Mouse (Mus musculus) hindbrain, postnatal 0 days (tissue): ENCODE measurements around the gene Rnf216. TPM values are rescaled to one million over a fixed set of nuclear protein-coding genes. Genes with fewer than 3 reads are reported as not detected.
A peak's percentile ranks its signal among the peaks of the same experiment; 100 is the strongest.

Experiments
- ATAC-seq: fragments of 200-750 bp; cut with Nextera tagmentation; 2 replicates; pipeline ENCODE4 v1.8.0; 2017; ENCODE audit warnings: mild to moderate bottlenecking, moderate TSS enrichment, moderate library complexity
- DNase-seq: peaks from one replicate; pipeline ENCODE4 v3.0.0-alpha.2; 2015; ENCODE audit warnings: low spot score
- H3K27ac ChIP-seq: fragments of 300-500 bp; sonication (generic); 2 replicates; pipeline ENCODE4 v1.5.1; 2014; ENCODE audit warnings: mild to moderate bottlenecking
- H3K27me3 ChIP-seq: fragments of 300-500 bp; sonication (generic); 2 replicates; pipeline ENCODE4 v1.6.1; 2014; ENCODE audit warnings: low read length, mixed read lengths; ENCODE audit not compliant: insufficient read depth
- H3K36me3 ChIP-seq: fragments of 300-500 bp; sonication (generic); 2 replicates; pipeline ENCODE4 v1.6.1; 2014; ENCODE audit warnings: low read length, mixed read lengths; ENCODE audit not compliant: insufficient read depth
- H3K4me1 ChIP-seq: fragments of 300-500 bp; sonication (generic); 2 replicates; pipeline ENCODE4 v1.6.1; 2014; ENCODE audit warnings: antibody characterized with exemption, low read length, mixed read lengths; ENCODE audit not compliant: insufficient read depth
- H3K4me2 ChIP-seq: fragments of 300-500 bp; sonication (generic); 2 replicates; pipeline ENCODE4 v1.6.1; 2014; ENCODE audit warnings: low read depth, mild to moderate bottlenecking, low read length, moderate library complexity, mixed read lengths
- H3K4me3 ChIP-seq: fragments of 300-500 bp; sonication (generic); 2 replicates; pipeline ENCODE4 v1.5.1; 2014; ENCODE audit warnings: low read length
- H3K9ac ChIP-seq: fragments of 300-500 bp; sonication (generic); replicated peaks from 2 replicates; pipeline ENCODE4 v1.6.1; 2014; ENCODE audit warnings: mild to moderate bottlenecking, low read length, moderate library complexity, mixed read lengths
- H3K9me3 ChIP-seq: fragments of 300-500 bp; sonication (generic); 2 replicates; pipeline ENCODE4 v1.6.1; 2016; ENCODE audit warnings: low read length, mixed read lengths
- CTCF ChIP-seq: IDR thresholded peaks from 2 replicates; pipeline ENCODE4 v1.5.1; 2016; ENCODE audit warnings: antibody characterized with exemption, control low read depth, low read depth
- WGBS: fragments of 180-500 bp; shearing (Covaris S2); extraction: QIAGEN DNeasy Blood & Tissue Kit; methylation state at CpG from one replicate; pipeline ENCODE4 v1.1.7; 2014; 5-methylcytosine and 5-hydroxymethylcytosine counted together
- polyA plus RNA-seq: library from polyadenylated mRNA; unstranded; fragments of >200 nt; fragmentation: Nextera tagmentation; extraction: Ambion mirVana; gene quantifications from 2 replicates; pipeline ENCODE4 v1.2.1, GENCODE M21; 2015
- total RNA-seq: library from RNA; depleted of rRNA; stranded (reverse); fragments of >200 nt; gene quantifications from 2 replicates; pipeline ENCODE4 v1.2.3, GENCODE M21; 2014

The Rnf216 gene
- total and polyA plus RNA-seq, 2 experiments from 2014 or later = 25.3 to 28.0 TPM

- WGBS = 23% methylated on average over 6 of the region's 6 CpGs
- H3K9ac ChIP-seq = peak overlapping the region; percentile 98
- peaks cover 2% of the 10 kb centered on the region; the same call in 1 of the 2 replicates for H3K36me3 ChIP-seq
- DNase-seq (no peak), ATAC-seq (no peak)
- H3K27ac ChIP-seq = peak overlapping the region; percentile 97; the same call in 1 of the 2 replicates
- TF ChIP-seq CTCF = no peak
- H3K4me3 ChIP-seq = peak overlapping the region; percentile 89
- H3K9me3 ChIP-seq = no peaks in the 10 kb centered on the region
- peak overlapping the region; percentile 82 for H3K4me2 ChIP-seq
- H3K27me3 ChIP-seq = no peaks in the 10 kb centered on the region
- peaks cover 17% of the 10 kb centered on the region for H3K4me1 ChIP-seq
Observed at GRCm38 (mm10) chr5:142964650-142965049, 148.1 kb downstream of the Rnf216 start.

- H3K9me3 ChIP-seq = no peaks in the 10 kb centered on the region
- H3K9ac ChIP-seq = peak overlapping the region; percentile 98
- ATAC-seq = no peak
- DNase-seq = peak; percentile 86
- H3K4me2 ChIP-seq = peak overlapping the region; percentile 82
- WGBS = 9% methylated on average over 17 of the region's 17 CpGs
- H3K27ac ChIP-seq = peak overlapping the region; percentile 97
- H3K36me3 ChIP-seq = no peaks in the 10 kb centered on the region
- peaks cover 17% of the 10 kb centered on the region for H3K4me1 ChIP-seq
- TF ChIP-seq CTCF = no peak
- H3K4me3 ChIP-seq = peak overlapping the region; percentile 89
- no peaks in the 10 kb centered on the region for H3K27me3 ChIP-seq
Observed at GRCm38 (mm10) chr5:142963705-142964494, 148.9 kb downstream of the Rnf216 start.

GRCm38 (mm10) chr5:142963003-142963704 lies 149.6 kb downstream of the Rnf216 start:
- WGBS = 4% methylated on average over 13 of the region's 13 CpGs
- peaks cover 17% of the 10 kb centered on the region for H3K4me1 ChIP-seq

GRCm38 (mm10) chr5:142962444-142962961 lies 150.3 kb downstream of the Rnf216 start:
- Histone ChIP-seq H3K27me3 (no peaks in the 10 kb centered on the region), H3K36me3 (no peaks in the 10 kb centered on the region), H3K4me3 (peak overlapping the region; percentile 89), H3K4me2 (peak overlapping the region; percentile 82), H3K9ac (peak overlapping the region; percentile 98), H3K27ac (peak overlapping the region; percentile 97), H3K4me1 (peaks cover 17% of the 10 kb centered on the region), H3K9me3 (no peaks in the 10 kb centered on the region)
- ATAC-seq (no peak), DNase-seq (no peak)
- WGBS = 4% methylated on average over 11 of the region's 11 CpGs
- TF ChIP-seq CTCF = no peak

More at GRCm38 (mm10) chr5:142963003-142963704, 149.6 kb downstream of the Rnf216 start:
- no peaks in the 10 kb centered on the region for H3K27me3 ChIP-seq
- peak overlapping the region; percentile 98 for H3K9ac ChIP-seq
- H3K36me3 ChIP-seq = no peaks in the 10 kb centered on the region
- no peak for TF ChIP-seq CTCF
- H3K9me3 ChIP-seq = no peaks in the 10 kb centered on the region
- DNase-seq = peak; percentile 78
- H3K4me2 ChIP-seq = peak overlapping the region; percentile 82
- 0 out of 2 replicates have a peak, but pooled peaks have one; percentile 15 for ATAC-seq
- peak overlapping the region; percentile 97 for H3K27ac ChIP-seq
- H3K4me3 ChIP-seq = peak overlapping the region; percentile 89

- peak overlapping the region; percentile 82 for H3K4me2 ChIP-seq
- DNase-seq (peak; percentile 79), ATAC-seq (peak; percentile 58)
- no peaks in the 10 kb centered on the region for H3K9me3 ChIP-seq
- WGBS = 0% methylated on average over 38 of the region's 43 CpGs
- no peaks in the 10 kb centered on the region for H3K27me3 ChIP-seq
- peak overlapping the region; percentile 89 for H3K4me3 ChIP-seq
- H3K4me1 ChIP-seq = peaks cover 17% of the 10 kb centered on the region
- peak overlapping the region; percentile 97 for H3K27ac ChIP-seq
- H3K36me3 ChIP-seq = no peaks in the 10 kb centered on the region
- TF ChIP-seq CTCF = no peak
- H3K9ac ChIP-seq = peak overlapping the region; percentile 98
Observed at GRCm38 (mm10) chr5:142961881-142962443, 150.8 kb downstream of the Rnf216 start.

GRCm38 (mm10) chr5:142961398-142961880 lies 151.4 kb downstream of the Rnf216 start:
- Histone ChIP-seq H3K36me3 (no peaks in the 10 kb centered on the region), H3K27ac (peak overlapping the region; percentile 97), H3K9me3 (no peaks in the 10 kb centered on the region), H3K4me3 (peak overlapping the region; percentile 89), H3K4me1 (peaks cover 17% of the 10 kb centered on the region), H3K27me3 (no peaks in the 10 kb centered on the region), H3K4me2 (peak overlapping the region; percentile 82), H3K9ac (peak overlapping the region; percentile 98)
- ATAC-seq (peak; percentile 49), DNase-seq (peak; percentile 57)
- under 1% methylated on average over 14 of the region's 15 CpGs for WGBS
- no peak for TF ChIP-seq CTCF
